Mouse (Mus musculus): ENCODE results near the gene Tspan14.

DNA sequence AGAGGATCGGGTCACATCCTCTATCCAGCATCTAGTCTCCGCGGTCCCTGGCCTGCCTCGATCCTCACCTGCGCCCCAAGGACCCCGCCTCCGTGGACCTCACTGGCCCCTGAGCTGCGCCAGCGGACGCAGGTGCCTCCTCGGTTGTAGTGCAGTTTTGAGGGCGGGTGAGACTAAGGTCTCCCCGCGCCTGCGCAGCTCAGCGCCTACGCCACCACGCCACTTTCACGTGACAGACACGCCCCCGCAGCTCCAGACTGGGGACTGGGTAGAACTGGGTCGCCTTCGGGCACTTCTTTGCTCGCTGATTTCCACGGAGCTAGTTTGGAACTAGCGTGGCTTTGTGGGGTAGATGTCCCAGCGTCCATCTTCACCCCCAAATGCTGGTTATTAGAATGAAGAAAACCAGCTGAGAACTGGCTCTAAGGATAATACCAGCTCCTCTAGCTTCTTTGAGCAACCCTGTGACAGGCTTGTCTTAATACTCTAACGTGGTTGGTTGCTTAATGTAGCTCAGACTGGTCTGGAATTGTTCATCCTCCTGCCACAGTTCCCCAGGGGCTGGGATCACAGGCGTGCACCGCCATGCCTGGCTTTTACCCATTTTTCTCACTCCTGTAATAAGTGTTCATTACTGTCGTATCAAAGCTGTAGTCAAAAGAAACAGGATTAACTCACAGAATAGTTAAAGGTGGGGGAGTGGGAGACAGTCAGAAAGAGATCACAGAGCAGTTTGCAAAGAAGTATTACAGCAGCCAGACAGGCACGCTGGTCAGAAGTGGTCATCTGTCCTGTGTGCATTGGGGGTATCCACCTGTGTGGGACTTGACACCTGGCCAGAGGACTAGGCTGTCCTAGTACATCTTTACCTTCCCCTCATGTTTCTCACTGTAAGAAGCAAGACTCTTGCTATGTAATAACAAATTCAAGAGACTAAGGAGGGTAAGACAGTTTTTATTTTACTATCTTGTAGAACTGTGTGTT is 47.3 kb upstream of the Tspan14 start, which contains the start of gene Fam213a:
- 0 out of 2 replicates have a peak, but pooled peaks have one; percentile 48 for TF ChIP-seq CTCF (IDR thresholded peaks at IDR 0.05; ENCODE audit: borderline replicate concordance, control insufficient read depth, extremely low read depth, insufficient read depth, low read length, poor library complexity)
- TF ChIP-seq POLR2A (IDR thresholded peaks at IDR 0.05; ENCODE audit: control insufficient read depth, extremely low read depth, insufficient read depth, low read length, poor library complexity) = 0 out of 2 replicates have a peak, but pooled peaks have one; percentile 36
